Mouse (Mus musculus) ES-E14 (cell line): ENCODE data around the gene Jam3. TPM values are rescaled to one million over a fixed set of nuclear protein-coding genes. Genes with fewer than 3 reads are reported as not detected.

Experiments used
- DNase-seq: peaks from one replicate; pipeline ENCODE4 v3.0.0-alpha.2; 2013; ENCODE audit warnings: low read depth, low spot score
- H3K27ac ChIP-seq: 2 replicates; pipeline ENCODE4 v1.5.1; 2012; ENCODE audit warnings: low read depth, mild to moderate bottlenecking, low read length, moderate library complexity, mixed read lengths; ENCODE audit not compliant: poor library complexity, insufficient read depth, severe bottlenecking
- H3K36me3 ChIP-seq: 2 replicates; pipeline ENCODE4 v1.6.1; 2012; ENCODE audit warnings: mild to moderate bottlenecking, low read length, moderate library complexity, mixed read lengths; ENCODE audit not compliant: control insufficient read depth, poor library complexity, insufficient read depth, severe bottlenecking
- H3K4me1 ChIP-seq, 2 experiments: fragments of 150-350 bp in 1 of 2; sonication (generic) in 1 of 2; 2 replicates each; pipeline ENCODE4 v1.6.1; 2012; ENCODE audit warnings: low read length in 2 of 2, mild to moderate bottlenecking in 1 of 2, mixed read lengths in 1 of 2; ENCODE audit not compliant: control insufficient read depth in 2 of 2, insufficient read depth in 2 of 2, poor library complexity in 1 of 2
- H3K4me3 ChIP-seq, 2 experiments: fragments of 150-350 bp in 1 of 2; sonication (generic) in 1 of 2; 2 replicates each; pipeline ENCODE4 v1.5.1; 2012; ENCODE audit warnings: low read length in 2 of 2, low read depth in 1 of 2, mild to moderate bottlenecking in 1 of 2, mixed read lengths in 1 of 2; ENCODE audit not compliant: insufficient read depth in 1 of 2, poor library complexity in 1 of 2, severe bottlenecking in 1 of 2
- H3K9ac ChIP-seq: 2 replicates; pipeline ENCODE4 v1.6.1; 2012; ENCODE audit warnings: low read depth, mild to moderate bottlenecking, low read length, mixed read lengths; ENCODE audit not compliant: poor library complexity, insufficient read depth, severe bottlenecking
- H3K9me3 ChIP-seq: fragments of 150-350 bp; sonication (generic); 2 replicates; pipeline ENCODE4 v1.6.1; 2012; ENCODE audit warnings: low read depth, mild to moderate bottlenecking, low read length; ENCODE audit not compliant: control insufficient read depth, insufficient read depth
- CHD2 ChIP-seq: IDR thresholded peaks from 2 replicates; pipeline ENCODE4 v1.6.1; 2014; ENCODE audit warnings: mild to moderate bottlenecking, low read depth, low read length, inconsistent platforms
- HCFC1 ChIP-seq: IDR thresholded peaks from 2 replicates; pipeline ENCODE4 v1.6.1; 2012; ENCODE audit warnings: low read length, inconsistent platforms, borderline replicate concordance; ENCODE audit not compliant: insufficient read depth
- MAFK ChIP-seq: IDR thresholded peaks from 2 replicates; pipeline ENCODE4 v1.6.1; 2014; ENCODE audit warnings: mild to moderate bottlenecking, low read depth, low read length, inconsistent platforms; ENCODE audit not compliant: insufficient read depth
- ZC3H11A ChIP-seq: IDR thresholded peaks from 2 replicates; pipeline ENCODE4 v1.6.1; 2012; ENCODE audit warnings: low read depth, mild to moderate bottlenecking, inconsistent platforms, low read length, borderline replicate concordance
- ZNF384 ChIP-seq: IDR thresholded peaks from 2 replicates; pipeline ENCODE4 v1.6.1; 2012; ENCODE audit warnings: low read depth, low read length, inconsistent platforms
- in situ Hi-C, 2 experiments: fragments of 600-800 bp; cut with MboI; formaldehyde crosslinking; loops; one replicate each; pipeline ENCODE4 v1.15.1; 2025; ENCODE audit warnings: low sequenced_read_pairs in 2 of 2, inconsistent platforms in 1 of 2; ENCODE audit not compliant: unreplicated experiment in 2 of 2
- total RNA-seq: library from RNA; depleted of rRNA; stranded (reverse); fragments of 300-350 nt; gene quantifications from 2 replicates; pipeline ENCODE4 v1.2.3, GENCODE M21; 2012

The Jam3 gene
- total RNA-seq, 1 experiment = 29.7 TPM

GRCm38 (mm10) chr9:27090134-27090533 is 65.1 kb downstream of the Jam3 start:
- peaks cover 53% of the 10 kb centered on the region for H3K36me3 ChIP-seq
- no peak for DNase-seq
- in situ Hi-C loops = no loop called here
- TF ChIP-seq HCFC1 = no peak
- TF ChIP-seq ZNF384 = no peak
- no peak for TF ChIP-seq CHD2
- TF ChIP-seq MAFK = no peak
- no peak for TF ChIP-seq ZC3H11A
- no peaks in the 10 kb centered on the region for H3K4me1 ChIP-seq
- no peak overlapping the region for H3K27ac ChIP-seq
- H3K9ac ChIP-seq = no peak overlapping the region
- H3K4me3 ChIP-seq = no peak overlapping the region
- H3K9me3 ChIP-seq = no peaks in the 10 kb centered on the region

GRCm38 (mm10) chr9:27087402-27087801 is 67.8 kb downstream of the Jam3 start:
- in situ Hi-C loops = no loop called here
- no peaks in the 10 kb centered on the region for H3K9me3 ChIP-seq
- no peak for DNase-seq
- no peak overlapping the region for H3K4me3 ChIP-seq
- peaks cover 53% of the 10 kb centered on the region for H3K36me3 ChIP-seq
- H3K27ac ChIP-seq = no peak overlapping the region
- TF ChIP-seq ZNF384 (no peak), HCFC1 (no peak), MAFK (no peak), CHD2 (no peak), ZC3H11A (no peak)
- H3K9ac ChIP-seq = no peak overlapping the region
- no peaks in the 10 kb centered on the region for H3K4me1 ChIP-seq

- no peak for TF ChIP-seq MAFK
- TF ChIP-seq CHD2 = no peak
- TF ChIP-seq ZC3H11A = no peak
- no peak for TF ChIP-seq HCFC1
- TF ChIP-seq ZNF384 = no peak
- Histone ChIP-seq H3K4me3 (no peak overlapping the region), H3K36me3 (peaks cover 50% of the 10 kb centered on the region), H3K27ac (no peak overlapping the region), H3K9me3 (no peaks in the 10 kb centered on the region), H3K9ac (no peak overlapping the region), H3K4me1 (no peaks in the 10 kb centered on the region)
- no peak for DNase-seq
- in situ Hi-C loops = no loop called here
Measured at GRCm38 (mm10) chr9:27086256-27086655, 69.0 kb downstream of the Jam3 start.

- no peak overlapping the region for H3K9ac ChIP-seq
- peak; percentile 20 for DNase-seq
- 0 out of 2 replicates have a peak, but pooled peaks have one; percentile 20 for TF ChIP-seq ZNF384
- TF ChIP-seq HCFC1 = no peak
- no peak for TF ChIP-seq CHD2
- H3K4me3 ChIP-seq = no peak overlapping the region
- peaks cover 25% of the 10 kb centered on the region for H3K36me3 ChIP-seq
- in situ Hi-C loops = no loop called here
- 0 out of 4 replicates have a peak, but pooled peaks cover 0 to 2% of the 10 kb centered on the region in 2 experiments for H3K4me1 ChIP-seq
- no peaks in the 10 kb centered on the region for H3K9me3 ChIP-seq
- H3K27ac ChIP-seq = no peak overlapping the region
Measured at GRCm38 (mm10) chr9:27075812-27076211, 79.4 kb downstream of the Jam3 start.

GRCm38 (mm10) chr9:27074677-27075076 is 80.5 kb downstream of the Jam3 start:
- TF ChIP-seq ZC3H11A (no peak), ZNF384 (no peak), MAFK (no peak), HCFC1 (no peak), CHD2 (no peak)
- H3K36me3 ChIP-seq = peaks cover 29% of the 10 kb centered on the region
- DNase-seq = no peak
- H3K27ac ChIP-seq = no peak overlapping the region
- 0 out of 4 replicates have a peak, but pooled peaks cover 0 to 2% of the 10 kb centered on the region in 2 experiments for H3K4me1 ChIP-seq
- H3K4me3 ChIP-seq = no peak overlapping the region
- no peaks in the 10 kb centered on the region for H3K9me3 ChIP-seq
- in situ Hi-C loops = no loop called here
- no peak overlapping the region for H3K9ac ChIP-seq
